Mouse (Mus musculus): Measurements from ENCODE around the gene Copg1. TPM values are rescaled to one million over a fixed set of nuclear protein-coding genes. Genes with fewer than 3 reads are reported as not detected.

Copg1 gene
- total and polyA plus RNA-seq, 3 experiments, result 78.3 to 91.9 (median 85.1) TPM

GRCm38 (mm10) chr6:87882221-87882620 is 5.4 kb upstream of the Copg1 start:
- H3K4me3 ChIP-seq (replicated peaks in 1 of 3; ENCODE audit: low read depth in 2 of 3, low read length in 2 of 3, poor library complexity in 1 of 3), result no peak overlapping the region
- no peaks in the 10 kb centered on the region for H3K9me3 ChIP-seq (replicated peaks; ENCODE audit: low read length)
- no peak for DNase-seq (ENCODE audit: extremely low read depth)
- no peaks in the 10 kb centered on the region for H3K79me2 ChIP-seq (replicated peaks; ENCODE audit: control insufficient read depth, extremely low read depth, insufficient read depth, poor library complexity, severe bottlenecking)
- dilution Hi-C loops (cut with MboI; ENCODE audit: extremely low pct_ligation_motif_present, extremely low pct_unique_long_range_greater_than_20kb, low sequenced_read_pairs) (no loop called here), in situ Hi-C loops (cut with MboI; ENCODE audit: low pct_ligation_motif_present, low pct_unique_long_range_greater_than_20kb, low sequenced_read_pairs) (no loop called here)
- H3K27ac ChIP-seq (ENCODE audit: insufficient read depth, low read depth), result no peak overlapping the region
- peaks cover 6% of the 10 kb centered on the region for H3K27me3 ChIP-seq (replicated peaks)
- TF ChIP-seq CTCF (conservative IDR thresholded peaks at IDR 0.05 in 1 of 2, IDR thresholded peaks at IDR 0.05 in 1 of 2; ENCODE audit: low read depth in 2 of 2, low read length in 2 of 2) (no peak), CHD2 (IDR thresholded peaks at IDR 0.05; ENCODE audit: low read length) (no peak), NRF1 (IDR thresholded peaks at IDR 0.05; ENCODE audit: low read depth, low read length) (no peak), POLR2A (IDR thresholded peaks at IDR 0.05; ENCODE audit: low read depth, low read length) (no peak), KAT2A (IDR thresholded peaks at IDR 0.05; ENCODE audit: insufficient replicate concordance, low read length) (no peak), ELF1 (IDR thresholded peaks at IDR 0.05; ENCODE audit: low read depth, low read length) (no peak), ZMIZ1 (IDR thresholded peaks at IDR 0.05; ENCODE audit: low read depth, low read length) (no peak), RAD21 (IDR thresholded peaks at IDR 0.05; ENCODE audit: low read depth, low read length) (no peak), POLR2AphosphoS2 (IDR thresholded peaks at IDR 0.05; ENCODE audit: low read depth, low read length) (no peak), UBTF (IDR thresholded peaks at IDR 0.05; ENCODE audit: low read depth, low read length) (no peak), BHLHE40 (IDR thresholded peaks at IDR 0.05; ENCODE audit: low read depth, low read length) (no peak), ETS1 (conservative IDR thresholded peaks at IDR 0.05; ENCODE audit: low read depth, low read length) (no peak), JUN (IDR thresholded peaks at IDR 0.05; ENCODE audit: insufficient read depth, low read depth, low read length) (no peak), MAX (IDR thresholded peaks at IDR 0.05; ENCODE audit: low read length) (no peak)
- H3K9ac ChIP-seq (ENCODE audit: insufficient read depth, low read depth), result no peak overlapping the region
- no peak overlapping the region for H3K4me2 ChIP-seq (ENCODE audit: insufficient read depth, low read depth, poor library complexity, severe bottlenecking)
- H3K36me3 ChIP-seq (replicated peaks in 1 of 2; ENCODE audit: control insufficient read depth in 1 of 2, insufficient read depth in 1 of 2, low read length in 1 of 2), result no peaks in the 10 kb centered on the region
- peaks cover 3 to 4% of the 10 kb centered on the region in 2 experiments for H3K4me1 ChIP-seq (ENCODE audit: control insufficient read depth in 1 of 2, insufficient read depth in 2 of 2)

GRCm38 (mm10) chr6:87882816-87883215 is 4.8 kb upstream of the Copg1 start:
- in situ Hi-C loops (cut with MboI; ENCODE audit: low pct_ligation_motif_present, low pct_unique_long_range_greater_than_20kb, low sequenced_read_pairs) (no loop called here), dilution Hi-C loops (cut with MboI; ENCODE audit: extremely low pct_ligation_motif_present, extremely low pct_unique_long_range_greater_than_20kb, low sequenced_read_pairs) (no loop called here)
- Histone ChIP-seq H3K4me1 (ENCODE audit: control insufficient read depth in 1 of 2, insufficient read depth in 2 of 2) (peaks cover 3 to 7% of the 10 kb centered on the region in 2 experiments), H3K9ac (ENCODE audit: insufficient read depth, low read depth) (no peak overlapping the region), H3K4me2 (ENCODE audit: insufficient read depth, low read depth, poor library complexity, severe bottlenecking) (no peak overlapping the region), H3K9me3 (replicated peaks; ENCODE audit: low read length) (no peaks in the 10 kb centered on the region), H3K79me2 (replicated peaks; ENCODE audit: control insufficient read depth, extremely low read depth, insufficient read depth, poor library complexity, severe bottlenecking) (no peaks in the 10 kb centered on the region), H3K27me3 (replicated peaks) (peaks cover 6% of the 10 kb centered on the region), H3K27ac (ENCODE audit: insufficient read depth, low read depth) (no peak overlapping the region), H3K4me3 (replicated peaks in 1 of 3; ENCODE audit: low read depth in 2 of 3, low read length in 2 of 3, poor library complexity in 1 of 3) (no peak overlapping the region), H3K36me3 (replicated peaks in 1 of 2; ENCODE audit: control insufficient read depth in 1 of 2, insufficient read depth in 1 of 2, low read length in 1 of 2) (no peaks in the 10 kb centered on the region)
- DNase-seq (ENCODE audit: extremely low read depth), result no peak
- TF ChIP-seq MAZ (IDR thresholded peaks at IDR 0.05; ENCODE audit: low read depth, low read length) (no peak), BHLHE40 (IDR thresholded peaks at IDR 0.05; ENCODE audit: low read depth, low read length) (no peak), KAT2A (IDR thresholded peaks at IDR 0.05; ENCODE audit: insufficient replicate concordance, low read length) (no peak), RAD21 (IDR thresholded peaks at IDR 0.05; ENCODE audit: low read depth, low read length) (no peak), NELFE (IDR thresholded peaks at IDR 0.05; ENCODE audit: low read depth, low read length) (no peak), RCOR1 (conservative IDR thresholded peaks at IDR 0.05; ENCODE audit: low read depth, low read length) (no peak), UBTF (IDR thresholded peaks at IDR 0.05; ENCODE audit: low read depth, low read length) (no peak), NRF1 (IDR thresholded peaks at IDR 0.05; ENCODE audit: low read depth, low read length) (no peak)
